Mouse (Mus musculus) liver, embryonic 12.5 days (tissue): ENCODE measurements at regions not wholly inside any gene's neighbourhood (a gene's known extent, or its start where the extent isn't known, plus 50 kb on each side); places are given as distances from the start of the nearest gene placed in this dataset.

Experiments used
- ATAC-seq: fragments of 200-750 bp; cut with Nextera tagmentation; 2 replicates; pipeline ENCODE4 v1.8.0; 2017; ENCODE audit warnings: moderate number of reproducible peaks, mild to moderate bottlenecking, moderate library complexity
- H3K27ac ChIP-seq: fragments of 300-500 bp; sonication (generic); 2 replicates; pipeline ENCODE4 v1.5.1; 2016; ENCODE audit warnings: mild to moderate bottlenecking
- H3K27me3 ChIP-seq: fragments of 300-500 bp; sonication (generic); replicated peaks from 2 replicates; pipeline ENCODE4 v1.6.1; 2016; ENCODE audit warnings: mild to moderate bottlenecking, moderate library complexity
- H3K36me3 ChIP-seq: fragments of 300-500 bp; sonication (generic); 2 replicates; pipeline ENCODE4 v1.6.1; 2016; ENCODE audit warnings: mild to moderate bottlenecking, moderate library complexity
- H3K4me1 ChIP-seq: fragments of 300-500 bp; sonication (generic); 2 replicates; pipeline ENCODE4 v1.6.1; 2016
- H3K4me2 ChIP-seq: fragments of 300-500 bp; sonication (generic); 2 replicates; pipeline ENCODE4 v1.6.1; 2016; ENCODE audit warnings: mild to moderate bottlenecking, moderate library complexity
- H3K4me3 ChIP-seq: fragments of 300-500 bp; sonication (generic); 2 replicates; pipeline ENCODE4 v1.5.1; 2016; ENCODE audit warnings: mild to moderate bottlenecking, moderate library complexity
- H3K9ac ChIP-seq: fragments of 300-500 bp; sonication (generic); 2 replicates; pipeline ENCODE4 v1.6.1; 2016; ENCODE audit warnings: mild to moderate bottlenecking, moderate library complexity
- H3K9me3 ChIP-seq: fragments of 300-500 bp; sonication (generic); replicated peaks from 2 replicates; pipeline ENCODE4 v1.6.1; 2016; ENCODE audit warnings: mild to moderate bottlenecking, moderate library complexity
- WGBS: fragments of 180-500 bp; shearing (Covaris S2); methylation state at CpG from one replicate; pipeline ENCODE4 v1.1.7; 2016; ENCODE audit not compliant: insufficient replicate concordance; 5-methylcytosine and 5-hydroxymethylcytosine counted together

- Histone ChIP-seq H3K27ac (no peak overlapping the region), H3K36me3 (no peaks in the 10 kb centered on the region), H3K9me3 (no peaks in the 10 kb centered on the region), H3K9ac (no peak overlapping the region), H3K27me3 (no peaks in the 10 kb centered on the region), H3K4me3 (no peak overlapping the region), H3K4me2 (no peak overlapping the region), H3K4me1 (peaks cover 18% of the 10 kb centered on the region)
- no peak for ATAC-seq
- WGBS = 49% methylated on average over 16 of the region's 16 CpGs
Observed at GRCm38 (mm10) chr10:67697401-67698195, 148.8 kb upstream of the Ado start.

- no peaks in the 10 kb centered on the region for H3K27me3 ChIP-seq
- peak overlapping the region; percentile 16; the same call in 1 of the 2 replicates for H3K4me2 ChIP-seq
- no peak overlapping the region for H3K9ac ChIP-seq
- no peaks in the 10 kb centered on the region for H3K9me3 ChIP-seq
- no peak overlapping the region for H3K4me3 ChIP-seq
- peaks cover 18% of the 10 kb centered on the region for H3K4me1 ChIP-seq
- H3K27ac ChIP-seq = no peak overlapping the region
- peak; percentile 46 for ATAC-seq
- 14% methylated on average over 10 of the region's 10 CpGs for WGBS
- H3K36me3 ChIP-seq = no peaks in the 10 kb centered on the region
Observed at GRCm38 (mm10) chr10:67695891-67696853, 147.4 kb upstream of the Ado start.

GRCm38 (mm10) chr10:67694751-67695150, 146.0 kb upstream of the Ado start:
- Histone ChIP-seq H3K4me3 (no peak overlapping the region), H3K27me3 (no peaks in the 10 kb centered on the region), H3K27ac (no peak overlapping the region), H3K9me3 (no peaks in the 10 kb centered on the region), H3K4me2 (no peak overlapping the region), H3K36me3 (no peaks in the 10 kb centered on the region), H3K4me1 (peaks cover 18% of the 10 kb centered on the region), H3K9ac (no peak overlapping the region)
- ATAC-seq = no peak
- 62% methylated on average over 4 of the region's 4 CpGs for WGBS

GRCm38 (mm10) chr10:67693586-67693985, 144.8 kb upstream of the Ado start:
- H3K27me3 ChIP-seq = no peaks in the 10 kb centered on the region
- WGBS = 40% methylated on average over 4 of the region's 4 CpGs
- H3K9me3 ChIP-seq = no peaks in the 10 kb centered on the region
- no peak overlapping the region for H3K9ac ChIP-seq
- no peak overlapping the region for H3K4me3 ChIP-seq
- no peak for ATAC-seq
- no peaks in the 10 kb centered on the region for H3K36me3 ChIP-seq
- H3K27ac ChIP-seq = no peak overlapping the region
- peaks cover 18% of the 10 kb centered on the region for H3K4me1 ChIP-seq
- no peak overlapping the region for H3K4me2 ChIP-seq

- H3K4me2 ChIP-seq = no peak overlapping the region
- H3K9me3 ChIP-seq = no peaks in the 10 kb centered on the region
- H3K27me3 ChIP-seq = no peaks in the 10 kb centered on the region
- WGBS = 77% methylated on average over 15 of the region's 15 CpGs
- H3K27ac ChIP-seq = no peak overlapping the region
- H3K36me3 ChIP-seq = no peaks in the 10 kb centered on the region
- H3K9ac ChIP-seq = no peak overlapping the region
- no peak for ATAC-seq
- no peaks in the 10 kb centered on the region for H3K4me1 ChIP-seq
- no peak overlapping the region for H3K4me3 ChIP-seq
Observed at GRCm38 (mm10) chr10:67689944-67690670, 141.4 kb upstream of the Ado start.

GRCm38 (mm10) chr10:67679382-67679781, 130.6 kb upstream of the Ado start:
- ATAC-seq = no peak
- H3K4me2 ChIP-seq = no peak overlapping the region
- no peaks in the 10 kb centered on the region for H3K27me3 ChIP-seq
- no peak overlapping the region for H3K9ac ChIP-seq
- 80% methylated on average over 4 of the region's 4 CpGs for WGBS
- H3K36me3 ChIP-seq = no peaks in the 10 kb centered on the region
- H3K4me1 ChIP-seq = no peaks in the 10 kb centered on the region
- no peaks in the 10 kb centered on the region for H3K9me3 ChIP-seq
- H3K27ac ChIP-seq = no peak overlapping the region
- H3K4me3 ChIP-seq = no peak overlapping the region

- no peak overlapping the region for H3K27ac ChIP-seq
- H3K4me1 ChIP-seq = no peaks in the 10 kb centered on the region
- 81% methylated on average over 8 of the region's 8 CpGs for WGBS
- H3K4me2 ChIP-seq = no peak overlapping the region
- no peaks in the 10 kb centered on the region for H3K27me3 ChIP-seq
- no peak overlapping the region for H3K4me3 ChIP-seq
- ATAC-seq = no peak
- no peaks in the 10 kb centered on the region for H3K36me3 ChIP-seq
- no peaks in the 10 kb centered on the region for H3K9me3 ChIP-seq
- no peak overlapping the region for H3K9ac ChIP-seq
Observed at GRCm38 (mm10) chr10:67673450-67673849, 124.7 kb upstream of the Ado start.

- Histone ChIP-seq H3K9ac (no peak overlapping the region), H3K27me3 (no peaks in the 10 kb centered on the region), H3K4me3 (no peak overlapping the region), H3K36me3 (no peaks in the 10 kb centered on the region), H3K27ac (no peak overlapping the region), H3K9me3 (no peaks in the 10 kb centered on the region), H3K4me1 (no peaks in the 10 kb centered on the region), H3K4me2 (no peak overlapping the region)
- ATAC-seq = no peak
- 77% methylated on average over 8 of the region's 8 CpGs for WGBS
Observed at GRCm38 (mm10) chr10:67672281-67672680, 123.5 kb upstream of the Ado start.

- 89% methylated on average over 2 of the region's 2 CpGs for WGBS
- Histone ChIP-seq H3K4me2 (no peak overlapping the region), H3K4me1 (no peaks in the 10 kb centered on the region), H3K9ac (no peak overlapping the region), H3K36me3 (no peaks in the 10 kb centered on the region), H3K4me3 (no peak overlapping the region), H3K9me3 (no peaks in the 10 kb centered on the region), H3K27me3 (no peaks in the 10 kb centered on the region), H3K27ac (no peak overlapping the region)
- ATAC-seq = no peak
Observed at GRCm38 (mm10) chr10:67669066-67669465, 120.3 kb upstream of the Ado start.

- no peaks in the 10 kb centered on the region for H3K27me3 ChIP-seq
- 48% methylated on average over 3 of the region's 3 CpGs for WGBS
- H3K4me1 ChIP-seq = no peaks in the 10 kb centered on the region
- H3K36me3 ChIP-seq = no peaks in the 10 kb centered on the region
- no peak overlapping the region for H3K27ac ChIP-seq
- no peak for ATAC-seq
- H3K4me2 ChIP-seq = no peak overlapping the region
- no peak overlapping the region for H3K4me3 ChIP-seq
- no peaks in the 10 kb centered on the region for H3K9me3 ChIP-seq
- no peak overlapping the region for H3K9ac ChIP-seq
Observed at GRCm38 (mm10) chr10:67663028-67663427, 114.3 kb upstream of the Ado start.

- no peaks in the 10 kb centered on the region for H3K27me3 ChIP-seq
- H3K9ac ChIP-seq = no peak overlapping the region
- 48% methylated on average over 4 of the region's 4 CpGs for WGBS
- H3K36me3 ChIP-seq = no peaks in the 10 kb centered on the region
- H3K27ac ChIP-seq = no peak overlapping the region
- H3K4me3 ChIP-seq = no peak overlapping the region
- H3K4me1 ChIP-seq = no peaks in the 10 kb centered on the region
- ATAC-seq = no peak
- no peaks in the 10 kb centered on the region for H3K9me3 ChIP-seq
- no peak overlapping the region for H3K4me2 ChIP-seq
Observed at GRCm38 (mm10) chr10:67661666-67662065, 112.9 kb upstream of the Ado start.
